Mouse (Mus musculus) bone marrow, adult 2 months (tissue): ENCODE measurements around the gene Exoc8.

Source experiments
- CTCF ChIP-seq: fragments of 200-500 bp; IDR thresholded peaks from 2 replicates; pipeline ENCODE4 v1.5.1; 2011; ENCODE audit warnings: low read length, control low read depth; ENCODE audit not compliant: control insufficient read depth, insufficient read depth
- POLR2A ChIP-seq: fragments of 200-500 bp; IDR thresholded peaks from 2 replicates; pipeline ENCODE4 v1.6.1; 2011; ENCODE audit warnings: low read depth, mild to moderate bottlenecking, control low read depth, low read length, borderline replicate concordance; ENCODE audit not compliant: control insufficient read depth

GRCm38 (mm10) chr8:124869708-124870107 lies 27.8 kb downstream of the Exoc8 start:
- TF ChIP-seq POLR2A (no peak), CTCF (no peak)
